Mouse (Mus musculus): ENCODE data around the gene Zkscan8.

DNA sequence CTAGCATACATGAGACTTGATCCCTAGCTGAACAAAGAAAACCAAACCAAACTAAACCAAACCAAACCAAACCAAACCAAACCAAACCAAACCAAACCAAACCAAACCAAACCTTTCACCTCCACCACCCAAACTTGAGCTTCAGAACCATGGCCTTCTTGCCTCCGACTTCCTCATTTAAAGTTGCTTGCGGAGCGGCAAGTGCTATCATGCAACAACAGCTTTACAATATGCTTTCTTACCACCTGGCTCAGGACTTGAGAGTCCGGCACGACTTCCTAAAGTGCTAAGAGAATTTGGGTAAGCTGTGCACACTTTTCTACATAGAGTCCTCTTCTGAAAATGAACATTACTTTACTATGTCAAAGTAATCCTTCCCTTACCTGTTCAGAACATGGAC, 28.6 kb downstream of the Zkscan8 start:
- TF ChIP-seq POLR2A (IDR thresholded peaks at IDR 0.05; ENCODE audit: extremely low read depth, insufficient read depth, low read length) (no peak), CTCF (IDR thresholded peaks at IDR 0.05; ENCODE audit: low read depth, low read length) (no peak)
